Mouse (Mus musculus): ENCODE results near the gene Gm10375. TPM values are rescaled to one million over a fixed set of nuclear protein-coding genes. Genes with fewer than 3 reads are reported as not detected.

The Gm10375 gene
- polyA plus RNA-seq (2012; rRNA removed): not detected in 2 replicates

DNA sequence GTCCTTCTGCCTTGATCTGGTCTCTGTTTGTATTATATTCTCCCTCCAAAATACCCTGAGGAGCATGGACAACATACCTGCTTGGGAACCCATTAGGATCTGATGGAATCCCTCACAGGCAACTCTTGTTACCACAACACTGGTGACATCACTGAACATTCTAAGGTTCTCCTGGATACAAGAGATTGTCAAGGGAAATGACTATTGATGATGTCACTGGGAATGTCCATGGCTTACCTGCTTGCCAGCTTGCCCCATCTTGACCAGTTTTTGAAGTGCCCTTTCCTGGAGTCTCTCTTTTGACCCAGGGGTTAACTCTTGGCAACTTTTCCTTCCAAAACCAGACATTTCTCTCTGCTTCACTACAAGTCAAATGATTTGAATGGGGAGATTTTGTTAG, at the start of gene Gm10375:
TSS of gene Gm10375 (minus strand) at position 101 of the 400 bp plus-strand sequence.

DNA sequence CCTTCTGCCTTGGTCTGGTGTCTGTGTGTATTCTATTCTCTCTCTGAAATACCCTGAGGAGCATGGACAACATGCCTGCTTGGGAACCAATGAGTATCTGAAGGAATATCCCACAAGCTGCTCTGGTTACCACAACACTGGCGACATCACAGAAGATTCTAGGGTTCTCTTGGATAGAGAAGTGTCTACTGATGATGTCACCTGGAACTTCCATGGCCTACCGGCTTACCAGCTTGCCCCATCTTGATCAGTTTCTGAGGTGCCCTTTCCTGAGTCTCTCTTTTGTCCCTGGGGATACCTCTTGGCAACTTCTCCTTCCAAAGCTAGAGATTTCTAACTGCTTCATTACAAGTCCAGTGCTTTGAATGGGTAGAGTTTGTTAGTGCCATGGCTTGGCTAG, 28.8 kb downstream of the Gm10375 start, which contains the start of gene Gm17654:
TSS of gene Gm17654 (minus strand) at position 101 of the 400 bp plus-strand sequence.

Other genes starting within 250 kb of the Gm10375 start
- not detected in 2 replicates for gene Gm8138, start 191.7 kb downstream of the Gm10375 start, polyA plus RNA-seq (2012; rRNA removed)
- gene Gm5799, start 64.4 kb downstream of the Gm10375 start, polyA plus RNA-seq (2012; rRNA removed): not detected in 2 replicates
- not detected in 2 replicates for gene Gm17654, start 28.9 kb downstream of the Gm10375 start, polyA plus RNA-seq (2012; rRNA removed)
- gene Gm8165, start 69.2 kb upstream of the Gm10375 start, polyA plus RNA-seq (2012; rRNA removed): not detected in 2 replicates
- 0.69 and 0.75 TPM in 2 replicates for gene Gm7324, start 89.8 kb upstream of the Gm10375 start, polyA plus RNA-seq (2012; rRNA removed)
- not detected in 2 replicates for gene Gm16506, start 119.5 kb upstream of the Gm10375 start, polyA plus RNA-seq (2012; rRNA removed)
- gene Gm6526, start 139.9 kb upstream of the Gm10375 start, polyA plus RNA-seq (2012; rRNA removed): not detected in 2 replicates
- not detected in 2 replicates for gene Gm8180, start 176.7 kb upstream of the Gm10375 start, polyA plus RNA-seq (2012; rRNA removed)